Mouse (Mus musculus) hindbrain, embryonic 11.5 days (tissue): ENCODE data around the gene Sptlc2. TPM values are rescaled to one million over a fixed set of nuclear protein-coding genes. Genes with fewer than 3 reads are reported as not detected.
A peak's percentile ranks its signal among the peaks of the same experiment; 100 is the strongest.

Experiments
- ATAC-seq: fragments of 200-750 bp; cut with Nextera tagmentation; 2 replicates; pipeline ENCODE4 v1.8.0; 2017; ENCODE audit warnings: mild to moderate bottlenecking, moderate TSS enrichment, moderate library complexity; ENCODE audit not compliant: low FRiP score
- DNase-seq: peaks from one replicate; pipeline ENCODE4 v3.0.0-alpha.2; 2015; ENCODE audit warnings: low spot score
- H3K27ac ChIP-seq: fragments of 300-500 bp; sonication (generic); 2 replicates; pipeline ENCODE4 v1.5.1; 2014; ENCODE audit warnings: mild to moderate bottlenecking, low read depth, low read length
- H3K27me3 ChIP-seq: fragments of 300-500 bp; sonication (generic); 2 replicates; pipeline ENCODE4 v1.6.1; 2014; ENCODE audit warnings: mild to moderate bottlenecking, low read length, moderate library complexity, mixed read lengths; ENCODE audit not compliant: control insufficient read depth, insufficient read depth
- H3K36me3 ChIP-seq: fragments of 300-500 bp; sonication (generic); 2 replicates; pipeline ENCODE4 v1.6.1; 2014; ENCODE audit warnings: mild to moderate bottlenecking, low read length, moderate library complexity, mixed read lengths; ENCODE audit not compliant: control insufficient read depth, insufficient read depth
- H3K4me1 ChIP-seq: fragments of 300-500 bp; sonication (generic); replicated peaks from 2 replicates; pipeline ENCODE4 v1.6.1; 2014; ENCODE audit warnings: low read length, mixed read lengths; ENCODE audit not compliant: control insufficient read depth, insufficient read depth
- H3K4me2 ChIP-seq: fragments of 300-500 bp; sonication (generic); replicated peaks from 2 replicates; pipeline ENCODE4 v1.6.1; 2014; ENCODE audit warnings: mild to moderate bottlenecking, low read depth, low read length
- H3K4me3 ChIP-seq: fragments of 300-500 bp; sonication (generic); 2 replicates; pipeline ENCODE4 v1.5.1; 2014; ENCODE audit warnings: low read depth, low read length
- H3K9ac ChIP-seq: fragments of 300-500 bp; sonication (generic); 2 replicates; pipeline ENCODE4 v1.6.1; 2014; ENCODE audit warnings: low read depth, low read length
- H3K9me3 ChIP-seq: fragments of 300-500 bp; sonication (generic); 2 replicates; pipeline ENCODE4 v1.6.1; 2016; ENCODE audit warnings: low read length; ENCODE audit not compliant: control insufficient read depth
- WGBS: fragments of 180-500 bp; shearing (Covaris S2); extraction: QIAGEN DNeasy Blood & Tissue Kit; methylation state at CpG from one replicate; pipeline ENCODE4 v1.1.7; 2014; 5-methylcytosine and 5-hydroxymethylcytosine counted together
- polyA plus RNA-seq: library from polyadenylated mRNA; unstranded; fragments of >200 nt; fragmentation: Nextera tagmentation; extraction: Ambion mirVana; gene quantifications from 2 replicates; pipeline ENCODE4 v1.2.1, GENCODE M21; 2014

Sptlc2 gene
- polyA plus RNA-seq = 62.4 and 63.7 TPM in 2 replicates

GRCm38 (mm10) chr12:87388122-87388774 lies at the start of gene Sptlc2:
Gene Sptlc2, minus strand, starts transcription at chr12:87388355.
- Histone ChIP-seq H3K4me1 (no peaks in the 10 kb centered on the region), H3K27ac (peak within 1 kb of the TSS; percentile 68; the same call in 1 of the 2 replicates), H3K36me3 (no peaks in the 10 kb centered on the region), H3K4me2 (peak within 1 kb of the TSS; percentile 94), H3K27me3 (no peaks in the 10 kb centered on the region), H3K9ac (peak within 1 kb of the TSS; percentile 91), H3K9me3 (no peaks in the 10 kb centered on the region), H3K4me3 (peak within 1 kb of the TSS; percentile 99)
- ATAC-seq (peak; percentile 99), DNase-seq (peak; percentile 99)
- under 1% methylated on average over 45 of the region's 45 CpGs for WGBS

- H3K9me3 ChIP-seq = no peaks in the 10 kb centered on the region
- H3K27ac ChIP-seq = no peak overlapping the region
- ATAC-seq = no peak
- no peaks in the 10 kb centered on the region for H3K4me1 ChIP-seq
- no peak overlapping the region for H3K4me3 ChIP-seq
- H3K4me2 ChIP-seq = no peak overlapping the region
- 88% methylated on average over 8 of the region's 8 CpGs for WGBS
- DNase-seq = no peak
- H3K9ac ChIP-seq = no peak overlapping the region
- H3K27me3 ChIP-seq = no peaks in the 10 kb centered on the region
- H3K36me3 ChIP-seq = peaks cover 28% of the 10 kb centered on the region; the same call in 1 of the 2 replicates
Measured at GRCm38 (mm10) chr12:87428885-87429284, 40.7 kb upstream of the Sptlc2 start.

GRCm38 (mm10) chr12:87428295-87428694 lies 40.1 kb upstream of the Sptlc2 start:
- Histone ChIP-seq H3K4me3 (no peak overlapping the region), H3K4me1 (no peaks in the 10 kb centered on the region), H3K36me3 (peaks cover 24% of the 10 kb centered on the region; the same call in 1 of the 2 replicates), H3K27me3 (no peaks in the 10 kb centered on the region), H3K27ac (no peak overlapping the region), H3K4me2 (no peak overlapping the region), H3K9me3 (no peaks in the 10 kb centered on the region), H3K9ac (no peak overlapping the region)
- WGBS = 95% methylated on average over 2 of the region's 2 CpGs
- no peak for DNase-seq
- no peak for ATAC-seq

GRCm38 (mm10) chr12:87426354-87427031 lies 38.3 kb upstream of the Sptlc2 start:
- 95% methylated on average over 5 of the region's 5 CpGs for WGBS
- DNase-seq (no peak), ATAC-seq (no peak)
- no peaks in the 10 kb centered on the region for H3K9me3 ChIP-seq
- H3K4me3 ChIP-seq = no peak overlapping the region
- H3K4me2 ChIP-seq = no peak overlapping the region
- peaks cover 21% of the 10 kb centered on the region; the same call in 1 of the 2 replicates for H3K36me3 ChIP-seq
- no peaks in the 10 kb centered on the region for H3K27me3 ChIP-seq
- H3K4me1 ChIP-seq = no peaks in the 10 kb centered on the region
- H3K27ac ChIP-seq = no peak overlapping the region
- H3K9ac ChIP-seq = no peak overlapping the region

GRCm38 (mm10) chr12:87424516-87424915 lies 36.4 kb upstream of the Sptlc2 start:
- H3K9ac ChIP-seq = no peak overlapping the region
- H3K4me3 ChIP-seq = no peak overlapping the region
- H3K9me3 ChIP-seq = no peaks in the 10 kb centered on the region
- 34% methylated on average over 3 of the region's 3 CpGs for WGBS
- H3K4me2 ChIP-seq = no peak overlapping the region
- H3K27me3 ChIP-seq = no peaks in the 10 kb centered on the region
- ATAC-seq (peak; percentile 51; the same call in 1 of the 2 replicates), DNase-seq (no peak)
- peaks cover 9% of the 10 kb centered on the region; the same call in 1 of the 2 replicates for H3K36me3 ChIP-seq
- H3K27ac ChIP-seq = no peak overlapping the region
- H3K4me1 ChIP-seq = no peaks in the 10 kb centered on the region

- no peak overlapping the region for H3K4me3 ChIP-seq
- H3K27me3 ChIP-seq = no peaks in the 10 kb centered on the region
- 65% methylated on average over 1 of the region's 1 CpGs for WGBS
- H3K4me1 ChIP-seq = no peaks in the 10 kb centered on the region
- no peak overlapping the region for H3K9ac ChIP-seq
- no peak overlapping the region for H3K27ac ChIP-seq
- ATAC-seq (no peak), DNase-seq (no peak)
- no peak overlapping the region for H3K4me2 ChIP-seq
- 0 out of 2 replicates have a peak, but pooled peaks cover 3% of the 10 kb centered on the region for H3K36me3 ChIP-seq
- H3K9me3 ChIP-seq = no peaks in the 10 kb centered on the region
Measured at GRCm38 (mm10) chr12:87423700-87424099, 35.5 kb upstream of the Sptlc2 start.

GRCm38 (mm10) chr12:87421708-87422507 lies 33.8 kb upstream of the Sptlc2 start:
- Histone ChIP-seq H3K9ac (no peak overlapping the region), H3K9me3 (no peaks in the 10 kb centered on the region), H3K27ac (no peak overlapping the region), H3K27me3 (no peaks in the 10 kb centered on the region), H3K4me3 (no peak overlapping the region), H3K4me2 (no peak overlapping the region), H3K36me3 (no peaks in the 10 kb centered on the region), H3K4me1 (no peaks in the 10 kb centered on the region)
- 90% methylated on average over 5 of the region's 5 CpGs for WGBS
- no peak for ATAC-seq
- no peak for DNase-seq

GRCm38 (mm10) chr12:87419974-87420485 lies 31.9 kb upstream of the Sptlc2 start:
- Histone ChIP-seq H3K36me3 (no peaks in the 10 kb centered on the region), H3K27ac (peak overlapping the region; percentile 54)
- no peak for ATAC-seq

More at GRCm38 (mm10) chr12:87419974-87420485, 31.9 kb upstream of the Sptlc2 start:
- Histone ChIP-seq H3K4me3 (no peak overlapping the region), H3K4me2 (no peak overlapping the region), H3K4me1 (no peaks in the 10 kb centered on the region), H3K27me3 (no peaks in the 10 kb centered on the region), H3K9me3 (no peaks in the 10 kb centered on the region), H3K9ac (no peak overlapping the region)
- DNase-seq = no peak
- 80% methylated on average over 12 of the region's 12 CpGs for WGBS
